Mouse (Mus musculus) midbrain, embryonic 16.5 days (tissue): Measurements from ENCODE around the gene Cdc42se2. TPM values are rescaled to one million over a fixed set of nuclear protein-coding genes. Genes with fewer than 3 reads are reported as not detected.

Experiments used
- ATAC-seq: fragments of 200-750 bp; cut with Nextera tagmentation; 2 replicates; pipeline ENCODE4 v1.8.0; 2017; ENCODE audit warnings: moderate TSS enrichment
- H3K27ac ChIP-seq: fragments of 300-500 bp; sonication (generic); 2 replicates; pipeline ENCODE4 v1.5.1; 2014; ENCODE audit warnings: mild to moderate bottlenecking, low read length, mixed read lengths
- H3K27me3 ChIP-seq: fragments of 300-500 bp; sonication (generic); 2 replicates; pipeline ENCODE4 v1.6.1; 2014; ENCODE audit warnings: low read depth, low read length, mixed read lengths; ENCODE audit not compliant: control insufficient read depth, insufficient read depth
- H3K36me3 ChIP-seq: fragments of 300-500 bp; sonication (generic); 2 replicates; pipeline ENCODE4 v1.6.1; 2014; ENCODE audit warnings: mild to moderate bottlenecking, low read length, moderate library complexity, mixed read lengths; ENCODE audit not compliant: control insufficient read depth, insufficient read depth
- H3K4me1 ChIP-seq: fragments of 300-500 bp; sonication (generic); 2 replicates; pipeline ENCODE4 v1.6.1; 2014; ENCODE audit warnings: mild to moderate bottlenecking, low read length, mixed read lengths; ENCODE audit not compliant: control insufficient read depth, insufficient read depth
- H3K4me2 ChIP-seq: fragments of 300-500 bp; sonication (generic); 2 replicates; pipeline ENCODE4 v1.6.1; 2014; ENCODE audit warnings: mild to moderate bottlenecking, low read length, mixed read lengths
- H3K4me3 ChIP-seq: fragments of 300-500 bp; sonication (generic); 2 replicates; pipeline ENCODE4 v1.5.1; 2014; ENCODE audit warnings: low read depth, mild to moderate bottlenecking, low read length, moderate library complexity, mixed read lengths
- H3K9ac ChIP-seq: fragments of 300-500 bp; sonication (generic); 2 replicates; pipeline ENCODE4 v1.6.1; 2014; ENCODE audit warnings: low read depth, low read length, mixed read lengths
- H3K9me3 ChIP-seq: fragments of 300-500 bp; sonication (generic); replicated peaks from 2 replicates; pipeline ENCODE4 v1.6.1; 2014; ENCODE audit warnings: mild to moderate bottlenecking, low read length, mixed read lengths; ENCODE audit not compliant: control insufficient read depth, poor library complexity, severe bottlenecking
- WGBS: fragments of 180-500 bp; shearing (Covaris S2); extraction: QIAGEN DNeasy Blood & Tissue Kit; methylation state at CpG from one replicate; pipeline ENCODE4 v1.1.7; 2014; 5-methylcytosine and 5-hydroxymethylcytosine counted together
- polyA plus RNA-seq: library from polyadenylated mRNA; unstranded; fragments of >200 nt; fragmentation: Nextera tagmentation; extraction: Ambion mirVana; gene quantifications from 2 replicates; pipeline ENCODE4 v1.2.1, GENCODE M21; 2015

The Cdc42se2 gene
- polyA plus RNA-seq, 1 experiment from 2014 or later, result 144 TPM

DNA sequence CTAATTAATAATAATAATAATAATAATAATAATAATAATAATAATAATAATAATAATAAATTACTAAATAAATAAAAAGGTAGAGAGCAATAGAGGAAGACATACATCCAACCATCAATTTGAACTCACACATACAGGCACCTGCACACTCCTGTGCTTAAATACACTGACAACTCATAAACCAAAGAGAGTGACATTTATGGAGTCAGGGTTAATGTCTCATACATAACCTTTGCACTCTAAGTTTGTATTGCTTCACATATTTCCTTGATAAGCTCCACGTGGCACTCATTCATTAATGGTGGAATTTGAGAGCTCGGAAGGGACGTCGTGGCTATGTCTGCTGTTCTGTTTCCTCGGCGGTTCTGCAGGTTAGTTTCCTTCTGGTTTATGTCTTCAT is 15.1 kb upstream of the Cdc42se2 start:
- Histone ChIP-seq H3K4me1 (no peaks in the 10 kb centered on the region), H3K27ac (no peak overlapping the region), H3K27me3 (no peaks in the 10 kb centered on the region), H3K4me3 (no peak overlapping the region), H3K9me3 (no peaks in the 10 kb centered on the region), H3K9ac (no peak overlapping the region), H3K4me2 (no peak overlapping the region), H3K36me3 (no peaks in the 10 kb centered on the region)
- WGBS, result 81% methylated on average over 6 of the region's 6 CpGs
- no peak for ATAC-seq

GRCm38 (mm10) chr11:54801791-54802558 is 14.5 kb upstream of the Cdc42se2 start:
- H3K4me2 ChIP-seq, result no peak overlapping the region
- no peak overlapping the region for H3K4me3 ChIP-seq
- no peaks in the 10 kb centered on the region for H3K9me3 ChIP-seq
- H3K27me3 ChIP-seq, result no peaks in the 10 kb centered on the region
- H3K4me1 ChIP-seq, result no peaks in the 10 kb centered on the region
- H3K27ac ChIP-seq, result no peak overlapping the region
- H3K9ac ChIP-seq, result no peak overlapping the region
- WGBS, result 86% methylated on average over 6 of the region's 6 CpGs
- no peak for ATAC-seq
- no peaks in the 10 kb centered on the region for H3K36me3 ChIP-seq

DNA sequence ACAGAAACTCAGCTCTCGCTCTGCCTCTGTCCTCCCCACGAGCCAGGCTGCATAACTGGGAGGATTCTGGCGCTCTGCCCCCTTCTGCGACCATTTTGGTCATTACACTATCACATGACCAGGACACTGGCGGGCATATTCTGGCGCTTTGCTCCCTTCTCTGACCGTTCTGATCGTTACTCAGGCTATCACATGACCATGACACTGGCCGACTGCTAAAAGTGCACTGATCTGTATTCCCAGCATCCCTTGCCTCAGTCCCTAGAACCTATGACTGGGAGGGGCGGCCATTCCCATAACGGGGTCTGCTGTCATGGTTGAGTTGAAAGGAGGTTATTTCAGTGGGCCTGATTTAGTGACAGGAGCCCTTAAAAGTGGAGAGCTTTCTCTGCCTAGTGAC is 9.1 kb upstream of the Cdc42se2 start:
- no peaks in the 10 kb centered on the region for H3K4me1 ChIP-seq
- H3K9ac ChIP-seq, result no peak overlapping the region
- 83% methylated on average over 11 of the region's 11 CpGs for WGBS
- H3K36me3 ChIP-seq, result no peaks in the 10 kb centered on the region
- H3K4me2 ChIP-seq, result no peak overlapping the region
- H3K4me3 ChIP-seq, result no peak overlapping the region
- H3K27ac ChIP-seq, result no peak overlapping the region
- no peaks in the 10 kb centered on the region for H3K27me3 ChIP-seq
- ATAC-seq, result no peak
- no peaks in the 10 kb centered on the region for H3K9me3 ChIP-seq

DNA sequence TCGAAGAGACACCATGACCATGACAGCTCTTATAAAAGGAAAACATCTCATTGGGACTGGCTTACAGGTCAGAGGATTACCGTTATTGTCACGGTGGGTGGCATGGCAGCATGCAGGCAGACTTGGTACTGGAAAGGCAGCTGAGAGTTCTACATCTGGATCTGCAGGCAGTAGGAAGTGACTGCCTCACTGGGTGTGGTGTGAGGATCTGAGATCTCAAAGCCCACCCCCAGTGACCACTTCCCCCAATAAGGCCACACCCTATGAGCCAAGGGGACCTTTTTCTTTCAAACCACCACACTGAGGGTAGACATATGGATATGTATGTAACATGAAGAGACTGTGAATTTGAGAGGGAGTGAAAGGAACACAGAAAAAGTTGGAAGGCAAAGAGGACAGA is 7.2 kb upstream of the Cdc42se2 start:
- H3K4me3 ChIP-seq, result no peak overlapping the region
- no peaks in the 10 kb centered on the region for H3K36me3 ChIP-seq
- H3K27me3 ChIP-seq, result no peaks in the 10 kb centered on the region
- no peak overlapping the region for H3K4me2 ChIP-seq
- 82% methylated on average over 3 of the region's 3 CpGs for WGBS
- no peak overlapping the region for H3K27ac ChIP-seq
- no peaks in the 10 kb centered on the region for H3K9me3 ChIP-seq
- no peak for ATAC-seq
- no peak overlapping the region for H3K9ac ChIP-seq
- no peaks in the 10 kb centered on the region for H3K4me1 ChIP-seq

DNA sequence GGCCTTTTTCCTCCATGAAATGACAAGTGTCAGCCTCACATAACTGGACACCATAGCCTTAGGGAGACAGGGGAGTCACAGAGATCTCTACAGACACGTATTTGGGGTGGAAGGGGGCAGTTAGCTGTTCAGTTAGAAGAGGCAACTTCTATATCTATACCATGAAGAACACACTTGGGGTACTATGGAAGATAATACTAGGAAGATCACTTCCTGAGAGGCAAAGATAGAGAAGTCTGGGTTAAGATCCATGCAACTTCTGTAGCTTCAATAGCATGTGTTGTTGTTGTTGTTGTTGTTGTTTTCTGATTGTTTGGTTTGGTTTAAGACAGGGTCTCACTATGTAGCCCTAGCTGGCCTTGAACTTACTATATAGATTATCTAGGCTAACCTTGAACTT is 5.7 kb upstream of the Cdc42se2 start:
- Histone ChIP-seq H3K4me3 (no peak overlapping the region), H3K4me2 (no peak overlapping the region), H3K36me3 (no peaks in the 10 kb centered on the region), H3K27me3 (no peaks in the 10 kb centered on the region), H3K27ac (no peak overlapping the region), H3K9ac (no peak overlapping the region), H3K9me3 (no peaks in the 10 kb centered on the region), H3K4me1 (0 out of 2 replicates have a peak, but pooled peaks cover under 1% of the 10 kb centered on the region)
- no peak for ATAC-seq
- whole genome bisulfite sequencing, result 73% methylated on average over 1 of the region's 1 CpGs

DNA sequence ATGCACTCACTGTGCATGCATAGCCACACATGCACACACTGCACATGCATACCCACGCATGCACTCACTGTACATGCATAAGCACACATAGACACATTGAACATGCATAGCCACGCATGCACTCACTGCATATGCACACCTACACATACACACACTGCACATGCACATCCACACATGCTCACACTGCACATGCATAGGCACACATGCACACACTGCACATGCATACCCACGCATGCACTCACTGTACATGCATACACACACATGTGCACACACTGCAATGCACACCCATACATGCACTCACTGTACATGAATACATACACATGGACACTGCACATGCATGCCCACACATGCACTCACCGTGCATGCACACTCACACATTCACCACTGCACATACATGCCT is 4.0 kb upstream of the Cdc42se2 start:
- no peaks in the 10 kb centered on the region for H3K36me3 ChIP-seq
- H3K27ac ChIP-seq, result no peak overlapping the region
- no peak for ATAC-seq
- H3K4me1 ChIP-seq, result 0 out of 2 replicates have a peak, but pooled peaks cover 3% of the 10 kb centered on the region
- H3K27me3 ChIP-seq, result no peaks in the 10 kb centered on the region
- H3K4me3 ChIP-seq, result no peak overlapping the region
- 96% methylated on average over 4 of the region's 4 CpGs for WGBS
- no peaks in the 10 kb centered on the region for H3K9me3 ChIP-seq
- H3K4me2 ChIP-seq, result no peak overlapping the region
- no peak overlapping the region for H3K9ac ChIP-seq

- Histone ChIP-seq H3K36me3 (no peaks in the 10 kb centered on the region), H3K4me2 (peak overlapping the region; percentile 61), H3K27me3 (no peaks in the 10 kb centered on the region), H3K9me3 (no peaks in the 10 kb centered on the region), H3K9ac (peak overlapping the region; percentile 94), H3K27ac (peak overlapping the region; percentile 97), H3K4me1 (peaks cover 21% of the 10 kb centered on the region), H3K4me3 (peak overlapping the region; percentile 80)
- peak; percentile 89 for ATAC-seq
- 0% methylated on average over 50 of the region's 54 CpGs for WGBS
These were observed 502 bp downstream of the Cdc42se2 start for GRCm38 (mm10) chr11:54786858-54787487.

- Histone ChIP-seq H3K4me2 (peak overlapping the region; percentile 5; the same call in 1 of the 2 replicates), H3K9ac (no peak overlapping the region), H3K36me3 (no peaks in the 10 kb centered on the region), H3K27ac (no peak overlapping the region), H3K27me3 (no peaks in the 10 kb centered on the region), H3K4me1 (peaks cover 22% of the 10 kb centered on the region), H3K9me3 (no peaks in the 10 kb centered on the region), H3K4me3 (no peak overlapping the region)
- no peak for ATAC-seq
- WGBS, result 90% methylated on average over 3 of the region's 3 CpGs
These were observed 1.9 kb downstream of the Cdc42se2 start for GRCm38 (mm10) chr11:54785566-54785965.

DNA sequence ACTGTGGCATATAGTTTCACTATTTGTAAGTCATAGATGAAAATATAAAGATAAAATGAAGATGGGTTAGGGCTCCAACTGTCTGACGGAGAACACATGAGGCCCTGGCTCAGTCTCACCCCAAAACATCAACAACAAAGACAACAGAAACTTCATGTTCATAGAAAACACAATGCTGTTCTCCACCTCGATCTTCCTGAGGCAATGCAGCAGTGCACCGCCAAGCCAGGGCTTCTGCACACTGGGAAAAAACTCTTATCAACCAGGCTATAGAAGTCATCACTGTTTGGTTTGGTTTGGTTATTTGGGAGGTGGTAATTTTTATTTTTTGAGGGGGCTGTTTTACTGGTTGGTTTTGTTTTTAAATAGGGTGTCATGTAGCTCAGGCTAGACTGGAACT is 3.0 kb downstream of the Cdc42se2 start:
- Histone ChIP-seq H3K4me1 (peaks cover 23% of the 10 kb centered on the region), H3K27me3 (no peaks in the 10 kb centered on the region), H3K4me3 (peak overlapping the region; percentile 4; the same call in 1 of the 2 replicates), H3K9ac (no peak overlapping the region), H3K36me3 (no peaks in the 10 kb centered on the region), H3K9me3 (no peaks in the 10 kb centered on the region), H3K27ac (no peak overlapping the region), H3K4me2 (no peak overlapping the region)
- 90% methylated on average over 3 of the region's 3 CpGs for WGBS
- ATAC-seq, result no peak
